Mouse (Mus musculus): ENCODE data around the gene Gm15557. TPM values are rescaled to one million over a fixed set of nuclear protein-coding genes. Genes with fewer than 3 reads are reported as not detected.

Gm15557 gene
- total RNA-seq, 2 experiments from 2014 or later, result not detected

DNA sequence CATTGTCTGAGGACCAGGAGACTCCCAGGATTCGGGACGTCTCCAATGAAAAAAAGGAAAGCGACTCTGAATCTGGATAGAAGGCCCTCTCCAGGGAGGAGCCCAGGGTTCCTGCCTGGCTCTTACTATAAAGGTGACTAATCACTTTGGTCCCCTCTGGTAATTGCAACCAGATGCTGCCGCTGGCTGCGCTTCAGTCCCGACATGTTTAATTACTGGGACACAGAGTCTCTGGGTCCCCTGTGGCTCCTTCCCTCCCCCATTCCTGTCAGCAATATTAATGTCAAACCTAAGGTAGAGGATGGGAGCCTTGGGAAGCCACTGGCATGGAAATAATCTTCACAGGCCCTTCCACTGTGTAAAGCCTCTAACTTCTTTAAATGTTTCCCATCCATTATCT is 8.8 kb downstream of the Gm15557 start:
- no peak for DNase-seq (ENCODE audit: low spot score in 2 of 2)

GRCm38 (mm10) chr2:155952006-155952405 is 11.5 kb downstream of the Gm15557 start:
- DNase-seq (ENCODE audit: low spot score in 2 of 2), result peak in 1 of 2 experiments; percentile 47

DNA sequence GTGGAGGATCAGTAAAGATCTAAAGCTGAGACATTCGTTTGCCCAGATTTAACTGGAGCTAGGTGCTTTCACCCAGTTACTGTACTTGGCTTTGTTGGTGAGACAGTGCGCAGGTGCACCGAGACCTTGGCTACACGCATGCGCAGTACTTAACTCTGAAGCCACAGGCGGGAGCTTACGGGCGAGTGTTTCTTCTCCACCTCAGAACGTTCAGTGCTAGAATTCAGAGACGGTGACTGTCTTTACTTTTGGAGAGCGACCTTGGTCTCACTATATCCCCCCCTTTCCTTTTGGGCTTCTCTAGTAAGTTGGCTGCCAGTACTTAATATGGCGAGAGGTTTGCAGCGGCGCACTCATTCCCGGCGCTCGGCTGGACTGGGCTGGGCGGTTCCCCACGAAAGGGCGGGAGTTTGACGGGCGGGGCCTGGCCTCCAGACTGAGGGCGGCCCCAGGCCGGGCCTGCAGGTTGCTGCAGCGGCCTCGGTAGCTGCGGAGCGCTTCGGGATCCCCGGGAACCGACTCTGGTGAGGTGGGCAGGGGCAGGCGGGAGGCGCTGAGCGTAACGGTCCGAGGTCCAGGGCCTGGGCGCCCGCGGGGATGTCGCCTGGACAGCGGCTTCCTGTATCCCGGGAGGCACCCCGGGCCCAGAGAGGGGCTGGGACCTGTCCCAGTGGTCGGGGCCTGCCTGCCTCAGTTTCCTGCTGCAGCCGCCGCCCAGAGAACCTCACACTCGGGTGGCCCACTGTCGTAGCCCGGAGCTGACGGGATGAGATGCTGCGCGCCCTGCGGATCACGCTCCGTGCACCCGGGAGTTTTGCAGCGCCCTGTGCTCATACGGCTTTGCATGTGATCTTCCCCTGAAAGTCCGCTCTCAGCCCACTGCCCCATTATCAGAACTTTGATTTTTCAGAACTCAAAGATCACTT is 15.9 kb downstream of the Gm15557 start, which contains the start of gene Cep250:
Gene Cep250 (plus strand): TSS at position 325 of the 926 bp plus-strand sequence.
- peak; percentile 85 to 93 for DNase-seq (ENCODE audit: low spot score in 2 of 2)

- DNase-seq (ENCODE audit: low spot score in 2 of 2), result no peak
These were observed 19.5 kb downstream of the Gm15557 start for GRCm38 (mm10) chr2:155959981-155960380.

- no peak for DNase-seq (ENCODE audit: low spot score in 2 of 2)
These were observed 21.3 kb downstream of the Gm15557 start for GRCm38 (mm10) chr2:155961862-155962261.

GRCm38 (mm10) chr2:155962991-155963390 is 22.5 kb downstream of the Gm15557 start:
- DNase-seq (ENCODE audit: low spot score in 2 of 2), result no peak

DNA sequence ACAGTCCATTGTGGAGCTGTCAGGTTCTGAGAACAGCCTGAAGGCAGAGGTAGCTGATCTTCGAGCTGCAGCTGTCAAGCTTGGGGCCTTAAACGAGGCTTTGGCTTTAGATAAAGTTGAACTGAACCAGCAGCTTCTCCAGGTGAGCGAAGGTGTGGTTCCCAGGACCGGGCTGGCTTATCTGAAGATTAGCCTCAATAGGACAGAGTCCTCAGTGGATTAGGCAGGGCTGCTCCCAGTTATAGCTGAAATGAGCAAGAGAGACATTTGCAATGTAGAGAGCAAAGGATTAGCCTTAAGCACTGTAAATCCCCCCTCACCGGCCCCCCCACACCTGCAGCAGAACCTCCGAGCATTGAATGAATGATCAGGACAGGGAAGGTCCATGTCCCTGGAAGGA is 32.8 kb downstream of the Gm15557 start:
- DNase-seq (ENCODE audit: low spot score in 2 of 2), result no peak

DNA sequence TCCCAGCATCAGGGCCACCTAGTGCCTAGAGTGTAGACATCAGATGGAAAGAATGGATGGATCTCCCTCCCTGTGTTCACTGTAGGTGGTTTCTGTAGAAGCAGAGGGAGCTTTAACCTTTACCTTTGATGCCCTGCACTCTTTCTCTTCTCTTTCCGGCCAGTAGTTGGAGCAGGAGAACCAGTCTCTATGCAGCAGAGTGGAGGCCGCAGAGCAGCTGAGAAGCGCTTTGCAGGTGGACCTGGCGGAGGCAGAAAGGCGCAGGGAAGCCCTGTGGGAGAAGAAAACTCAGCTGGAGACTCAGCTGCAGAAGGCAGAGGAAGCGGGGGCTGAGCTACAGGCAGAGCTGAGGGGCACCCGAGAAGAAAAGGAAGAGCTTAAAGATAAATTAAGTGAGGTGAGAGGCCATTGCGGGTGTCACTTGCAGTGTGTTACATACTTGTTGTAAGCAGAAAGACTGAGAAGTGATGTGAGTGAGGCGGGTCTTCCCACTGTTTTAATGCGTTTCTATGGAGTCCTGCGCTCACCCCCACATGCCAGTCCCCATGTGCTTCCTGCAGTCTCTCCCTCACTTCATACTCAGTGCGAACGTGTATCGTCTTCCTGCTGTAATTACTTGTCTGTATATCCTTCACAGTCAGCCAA is 33.7 kb downstream of the Gm15557 start:
- DNase-seq (ENCODE audit: low spot score in 2 of 2), result no peak

DNA sequence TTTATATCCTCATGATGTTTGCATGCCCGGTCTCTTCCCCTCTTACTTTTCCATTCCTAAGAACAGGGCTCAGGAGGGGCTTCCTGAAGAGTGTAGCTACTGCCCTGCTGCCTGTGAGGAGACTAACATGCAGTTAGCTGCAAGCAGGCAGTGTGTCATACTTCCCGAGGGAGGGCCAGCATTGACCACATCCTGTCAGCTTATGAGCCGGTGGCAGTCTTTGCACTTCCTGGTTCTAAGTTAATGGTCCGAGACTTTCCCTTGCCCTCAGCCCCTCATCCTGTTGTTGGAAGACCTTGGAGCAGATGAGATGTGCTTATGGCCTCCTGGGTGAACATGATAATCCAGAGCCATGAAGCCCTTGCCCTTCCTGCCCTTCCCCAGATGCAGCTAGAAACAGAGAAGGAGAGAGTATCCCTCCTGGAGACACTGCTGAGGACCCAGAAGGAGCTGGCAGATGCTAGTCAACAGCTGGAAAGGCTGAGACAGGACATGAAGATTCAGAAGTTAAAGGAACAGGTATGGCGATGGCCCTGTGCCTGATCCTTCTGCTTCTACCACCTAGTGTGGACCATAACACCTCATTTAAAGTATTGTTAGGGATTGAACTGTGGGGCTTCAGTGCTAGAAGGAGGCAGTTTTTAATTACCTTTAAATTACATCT is 38.9 kb downstream of the Gm15557 start:
- DNase-seq (ENCODE audit: low spot score in 2 of 2), result no peak

- DNase-seq (ENCODE audit: low spot score in 2 of 2), result no peak
These were observed 45.2 kb downstream of the Gm15557 start for GRCm38 (mm10) chr2:155985776-155986175.

GRCm38 (mm10) chr2:155987131-155987530 is 46.6 kb downstream of the Gm15557 start:
- no peak for DNase-seq (ENCODE audit: low spot score in 2 of 2)

GRCm38 (mm10) chr2:155989085-155989484 is 48.6 kb downstream of the Gm15557 start:
- DNase-seq (ENCODE audit: low spot score in 2 of 2), result no peak

- DNase-seq (ENCODE audit: low spot score in 2 of 2), result no peak
These were observed 50.6 kb downstream of the Gm15557 start for GRCm38 (mm10) chr2:155991151-155991550.

DNA sequence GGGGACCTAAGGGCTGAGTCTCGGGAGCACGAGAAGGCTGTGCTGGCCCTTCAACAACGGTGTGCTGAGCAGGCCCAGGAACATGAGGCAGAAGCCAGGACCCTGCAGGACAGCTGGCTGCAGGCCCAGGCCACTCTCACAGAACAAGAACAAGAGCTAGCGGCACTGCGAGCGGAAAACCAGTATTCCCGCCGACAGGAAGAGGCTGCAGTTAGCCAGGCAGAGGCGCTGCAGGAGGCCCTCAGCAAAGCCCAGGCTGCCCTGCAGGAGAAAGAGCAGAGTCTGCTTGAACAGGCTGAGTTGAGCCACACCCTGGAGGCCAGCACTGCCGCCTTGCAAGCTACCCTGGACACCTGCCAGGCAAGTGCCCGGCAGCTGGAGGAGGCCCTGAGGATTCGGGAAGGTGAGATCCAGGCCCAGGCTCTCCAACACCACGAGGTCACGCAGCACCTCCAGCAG is 51.4 kb downstream of the Gm15557 start:
- peak in 1 of 2 experiments; percentile 59 for DNase-seq (ENCODE audit: low spot score in 2 of 2)

Other genes with a start within 250 kb of the Gm15557 start
- 100 to 1,000 TPM; 104 to 109 TPM for gene Trpc4ap, start 248.3 kb upstream of the Gm15557 start, total RNA-seq (2021)
- 10 to 100 TPM; 12.4 to 13.3 TPM for gene Edem2, start 211.3 kb upstream of the Gm15557 start, total RNA-seq (2021)
- not detected for gene Gm17581, start 204.9 kb upstream of the Gm15557 start, total RNA-seq (2021)
- gene Procr, start 189.6 kb upstream of the Gm15557 start, total RNA-seq (2021), result 10 to 100 TPM; 14.2 to 14.9 TPM
- under 1 TPM; 0.05 TPM for gene Mmp24, start 165.4 kb upstream of the Gm15557 start, total RNA-seq (2021)
- gene BC029722, start 121.3 kb upstream of the Gm15557 start, total RNA-seq (2021), result 10 to 100 TPM; 11.4 to 13.5 TPM
- 10 to 100 TPM; 74.9 to 79.4 TPM for gene Eif6, start 113.8 kb upstream of the Gm15557 start, total RNA-seq (2021)
- gene Fam83c, start 105.9 kb upstream of the Gm15557 start, total RNA-seq (2021), result not detected
- gene Uqcc1, start 10.4 kb upstream of the Gm15557 start, total RNA-seq (2021), result 10 to 100 TPM; 75.1 to 80.2 TPM
- under 1 TPM; 0.10 to 0.15 TPM for gene Gdf5, start 4.6 kb downstream of the Gm15557 start, total RNA-seq (2021)
- gene Cep250, start 15.7 kb downstream of the Gm15557 start, total RNA-seq (2021), result 10 to 100 TPM; 19.0 to 22.7 TPM
- under 1 TPM; 0.23 to 0.59 TPM for gene 6430550D23Rik, start 67.2 kb downstream of the Gm15557 start, total RNA-seq (2021)
- gene Ergic3, start 67.3 kb downstream of the Gm15557 start, total RNA-seq (2021), result 10 to 100 TPM; 92.9 to 98.5 TPM
- not detected for gene Fer1l4, start 112.2 kb downstream of the Gm15557 start, total RNA-seq (2021)
- 1 to 10 TPM in 1 of 2 experiments, under 1 TPM in 1; 0.49 to 1.1 TPM for gene Spag4, start 124.4 kb downstream of the Gm15557 start, total RNA-seq (2021)
- gene Cpne1, start 171.2 kb downstream of the Gm15557 start, total RNA-seq (2021), result 10 to 100 TPM; 19.1 to 20.9 TPM
- 10 to 100 TPM; 25.3 to 27.4 TPM for gene Rbm12, start 171.2 kb downstream of the Gm15557 start, total RNA-seq (2021)
- 10 to 100 TPM; 19.6 to 21.3 TPM for gene Gm28036, start 186.4 kb downstream of the Gm15557 start, total RNA-seq (2021)
- gene Romo1, start 203.3 kb downstream of the Gm15557 start, total RNA-seq (2021), result 100 to 1,000 TPM; 215 to 232 TPM
- 10 to 100 TPM; 35.2 to 35.3 TPM for gene Nfs1, start 203.5 kb downstream of the Gm15557 start, total RNA-seq (2021)
- gene Rbm39, start 239.5 kb downstream of the Gm15557 start, total RNA-seq (2021), result 100 to 1,000 TPM; 246 to 293 TPM